Mouse (Mus musculus) right cerebral cortex, postnatal 10 days (tissue): ENCODE measurements around the gene Ube2q1.
A peak's percentile ranks its signal among the peaks of the same experiment; 100 is the strongest.

Source experiments
- DNase-seq, 2 experiments: peaks; one replicate each; pipeline ENCODE4 v3.0.0; 2021; ENCODE audit warnings: low spot score in 2 of 2

Ube2q1 gene

DNA sequence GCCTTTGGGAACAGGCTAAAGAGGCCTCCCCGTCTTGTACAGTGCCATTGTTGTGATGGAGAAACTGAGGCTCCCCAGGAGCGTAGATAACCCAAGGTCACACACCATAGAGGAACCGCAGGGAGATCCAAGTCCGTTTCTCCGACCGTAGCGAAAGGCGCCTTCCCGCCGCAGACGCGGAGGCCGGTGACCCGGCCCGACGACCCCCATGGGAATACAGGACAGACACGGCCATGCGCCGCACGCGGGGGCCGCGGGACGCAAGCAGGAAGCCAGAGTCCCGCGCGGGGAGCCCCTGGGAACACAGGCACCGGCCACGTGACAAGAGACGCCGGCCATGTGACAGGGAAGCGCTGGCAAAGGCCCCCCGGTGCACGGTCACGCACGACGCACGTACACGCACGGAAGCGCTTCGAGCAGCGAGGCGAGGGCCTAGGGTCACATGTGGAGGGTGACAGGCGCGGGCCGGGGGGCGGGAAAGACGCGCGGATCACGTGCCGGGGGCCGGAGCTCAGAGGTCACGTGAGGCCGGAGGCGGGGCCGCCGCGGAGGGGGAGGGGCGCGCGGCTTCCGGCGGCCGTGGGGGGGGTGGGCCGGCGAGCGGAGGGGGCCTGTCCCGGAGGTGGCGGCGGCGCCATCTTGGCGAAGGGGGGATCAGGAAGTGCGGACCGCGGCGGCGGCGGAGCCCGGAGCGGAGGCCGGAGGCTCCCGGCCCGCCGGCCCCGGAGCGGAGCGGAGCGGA is at the start of gene Ube2q1:
Ube2q1 (plus strand) TSS at position 649 of the 742 bp plus-strand sequence.
- DNase-seq, result peak; percentile 99

DNA sequence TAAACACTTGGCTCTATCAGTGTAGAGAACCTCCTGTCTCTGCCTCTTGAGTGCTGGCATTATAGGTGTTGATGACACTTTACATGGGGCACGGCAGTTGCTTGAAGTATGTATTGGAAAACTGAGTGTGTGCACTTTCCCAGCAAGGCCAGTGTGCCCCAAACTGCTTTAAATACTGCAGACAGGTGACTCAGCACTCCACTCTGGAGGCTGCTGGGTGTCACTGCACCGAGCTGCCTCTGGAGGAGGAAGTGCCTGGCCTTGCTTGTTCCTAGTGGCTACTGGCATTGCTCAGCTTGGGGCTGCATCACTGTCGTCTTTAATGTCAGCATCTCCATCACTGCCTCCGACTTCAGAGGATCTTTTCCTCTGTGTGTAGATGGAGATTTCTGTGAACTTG is 46.4 kb upstream of the Ube2q1 start:
- DNase-seq, result no peak

DNA sequence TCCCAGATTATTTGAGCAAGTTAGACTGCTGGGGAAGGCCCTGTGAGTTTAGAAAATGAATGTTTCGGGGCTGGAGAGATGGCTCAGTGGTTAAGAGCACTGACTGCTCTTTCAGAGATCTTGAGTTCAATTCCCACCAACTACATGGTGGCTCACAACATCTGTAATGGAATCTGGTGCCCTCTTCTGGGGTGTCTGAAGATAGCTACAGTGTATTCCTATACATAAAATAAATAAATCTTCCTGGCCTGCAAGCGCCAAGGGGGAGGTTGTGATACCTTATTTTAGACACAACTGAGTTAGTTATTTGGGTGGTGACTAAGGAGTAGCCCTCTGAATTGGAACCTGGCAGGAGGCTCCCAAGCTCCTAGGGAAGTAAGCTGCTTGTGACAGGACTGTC is 44.6 kb upstream of the Ube2q1 start:
- DNase-seq, result no peak

DNA sequence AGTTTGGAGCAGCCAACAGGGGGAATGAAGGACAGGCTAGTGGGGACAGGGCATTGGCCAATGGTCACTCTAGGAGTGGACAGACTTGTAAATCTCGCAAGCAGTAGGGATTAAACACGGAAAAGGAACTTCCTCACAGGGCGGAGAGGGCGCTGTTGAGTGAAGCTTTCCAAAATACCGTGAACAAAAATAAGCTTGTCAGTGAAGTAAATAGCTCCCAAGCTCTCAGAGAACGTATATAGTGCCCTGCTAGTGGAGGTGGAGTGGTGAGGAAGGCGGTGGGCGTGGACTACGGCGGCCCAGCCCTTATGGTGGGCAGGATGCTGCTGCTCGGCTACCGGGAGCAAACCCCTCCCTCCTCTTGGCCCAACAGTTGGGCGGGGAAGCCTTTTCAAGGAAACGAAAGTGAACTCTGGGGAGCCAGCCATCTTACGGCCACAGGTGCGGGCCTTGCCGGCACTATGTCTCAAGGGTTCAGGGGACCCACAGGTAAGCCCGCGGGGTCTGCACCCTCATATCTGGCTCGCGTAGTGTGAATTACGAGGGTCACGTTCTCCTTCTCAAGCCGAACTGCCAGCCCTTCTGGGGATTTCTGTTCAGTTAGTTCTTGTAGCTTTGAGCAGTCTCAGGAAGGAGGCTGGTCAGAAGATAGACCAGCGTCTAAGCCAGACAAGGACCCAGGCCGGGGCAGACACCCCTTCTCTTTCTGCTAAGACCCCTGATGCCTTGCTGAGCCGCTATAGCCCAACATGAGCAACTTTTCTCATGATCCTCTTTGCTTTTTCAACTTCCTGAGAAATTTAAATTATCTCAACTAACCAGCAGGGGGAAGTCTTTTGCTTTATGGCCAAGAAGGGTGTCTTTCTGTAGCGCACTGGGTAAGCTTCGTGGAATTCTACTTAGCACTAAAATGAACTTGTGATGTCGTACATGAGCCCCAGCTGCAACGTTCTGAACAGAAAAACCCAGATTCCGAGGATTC is 42.8 kb upstream of the Ube2q1 start:
- DNase-seq, result peak; percentile 67 to 71

DNA sequence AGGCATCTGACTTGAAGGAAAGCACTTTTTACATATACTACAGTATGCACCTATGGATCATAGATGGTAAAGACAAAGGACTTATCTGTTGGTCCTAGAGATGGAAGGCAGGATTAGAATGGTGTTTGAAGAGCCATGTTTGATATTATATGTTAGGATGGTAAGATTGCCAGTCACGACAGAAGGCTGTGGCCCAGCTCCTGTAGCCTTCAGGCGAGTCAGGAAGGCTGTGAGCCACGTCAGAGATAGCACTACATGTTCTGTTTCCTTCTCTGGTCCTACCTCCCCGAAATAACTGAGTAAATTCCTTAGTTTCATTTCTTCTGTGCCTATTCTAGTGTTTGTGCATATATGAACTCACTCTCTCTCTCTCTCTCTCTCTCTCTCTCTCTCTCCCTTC is 41.3 kb upstream of the Ube2q1 start:
- DNase-seq, result no peak

DNA sequence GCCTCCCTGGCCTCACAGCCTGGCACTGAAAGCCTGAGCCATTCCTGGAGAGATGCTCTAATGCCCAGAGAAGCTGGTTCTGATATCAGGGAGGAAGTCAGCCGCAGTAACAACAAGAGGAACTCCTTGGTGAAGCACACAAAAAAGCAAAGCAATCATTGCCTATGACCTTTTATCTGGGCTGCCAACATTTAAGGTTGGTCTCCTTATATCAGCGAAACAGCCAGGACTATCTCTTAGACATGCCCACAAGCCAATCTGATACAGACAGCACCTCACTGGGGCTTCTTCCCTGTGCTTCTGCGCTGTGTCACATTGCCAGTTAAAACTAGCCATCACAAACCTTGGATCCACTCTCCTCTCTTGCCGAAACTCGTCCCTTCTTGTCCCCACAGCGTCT is 34.9 kb upstream of the Ube2q1 start:
- no peak for DNase-seq

DNA sequence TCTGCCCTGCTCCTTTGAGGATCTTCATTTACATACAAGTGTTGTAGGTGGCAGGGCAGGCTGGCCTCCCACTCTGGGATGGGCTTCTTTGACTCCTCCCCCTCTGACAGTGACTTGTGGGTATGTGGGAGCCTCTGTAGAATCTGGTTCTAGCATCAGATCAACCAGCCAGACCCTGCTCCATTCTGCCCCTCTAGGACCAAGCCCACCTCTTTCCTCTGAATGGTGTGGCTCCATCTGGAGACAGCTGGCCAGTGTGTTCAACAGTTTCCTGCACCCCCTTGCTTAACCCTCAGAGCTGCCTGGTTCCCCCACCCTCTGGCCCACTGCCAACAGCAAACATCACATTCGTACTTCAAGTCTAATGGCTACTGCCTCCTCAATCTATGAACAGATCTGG is 21.1 kb upstream of the Ube2q1 start:
- DNase-seq, result no peak

DNA sequence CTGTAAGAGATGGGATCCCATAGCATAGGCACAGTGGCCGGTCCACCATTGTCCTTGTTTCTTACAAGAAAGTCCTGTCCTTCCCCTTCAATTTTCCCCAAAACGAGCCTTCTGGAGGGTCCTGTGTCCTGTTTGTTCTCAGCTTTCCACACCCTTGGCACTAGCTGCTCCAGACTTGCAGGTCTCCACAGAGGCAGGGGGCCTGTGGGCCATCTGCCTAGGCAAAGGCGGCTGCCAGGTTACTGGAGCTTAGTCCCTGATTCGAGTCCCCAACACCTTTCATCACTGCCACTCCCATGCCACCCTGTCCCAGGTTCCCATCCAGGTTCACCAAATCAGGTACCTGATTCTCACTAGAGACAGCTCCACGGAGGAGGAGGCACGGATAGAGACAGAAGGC is 18.1 kb upstream of the Ube2q1 start:
- DNase-seq, result no peak

DNA sequence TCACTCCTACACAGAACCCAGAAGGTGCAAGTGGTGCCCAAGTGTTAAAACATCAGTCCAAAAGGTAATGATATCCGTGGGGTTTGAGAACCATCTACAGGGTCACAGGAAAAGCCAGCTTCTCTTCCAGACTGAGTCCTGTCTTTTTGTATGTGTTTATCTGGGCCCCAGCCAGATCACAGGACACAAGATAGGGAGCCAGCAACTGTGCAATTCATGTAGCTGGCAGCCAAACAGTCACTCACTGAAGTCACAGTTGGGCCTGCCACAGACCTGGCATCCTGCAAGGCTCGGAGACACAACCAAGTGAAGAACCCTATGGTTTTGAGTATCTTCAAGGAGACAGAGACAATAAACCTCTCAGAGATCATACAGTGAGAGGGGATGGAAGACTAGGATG is 15.6 kb upstream of the Ube2q1 start:
- DNase-seq, result no peak

DNA sequence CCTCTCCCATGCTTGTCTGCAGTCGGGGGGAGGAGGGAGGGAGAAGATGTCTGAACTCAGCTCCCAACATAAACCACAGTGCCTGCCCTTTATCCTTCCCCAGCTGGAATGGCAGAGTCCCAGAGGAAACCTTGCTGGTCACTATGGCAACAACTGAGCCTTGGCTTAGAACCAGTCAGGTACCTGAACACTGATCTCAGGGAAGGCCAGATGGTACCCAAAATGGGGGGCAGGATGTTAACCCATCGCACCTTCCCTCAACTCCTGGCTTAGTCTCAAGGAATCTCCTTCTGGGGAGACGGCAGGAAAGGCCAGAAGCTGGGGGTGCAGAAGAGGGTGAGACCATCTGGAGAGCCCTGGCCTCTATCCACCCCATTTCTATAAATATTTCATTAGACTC is 13.6 kb upstream of the Ube2q1 start:
- no peak for DNase-seq

DNA sequence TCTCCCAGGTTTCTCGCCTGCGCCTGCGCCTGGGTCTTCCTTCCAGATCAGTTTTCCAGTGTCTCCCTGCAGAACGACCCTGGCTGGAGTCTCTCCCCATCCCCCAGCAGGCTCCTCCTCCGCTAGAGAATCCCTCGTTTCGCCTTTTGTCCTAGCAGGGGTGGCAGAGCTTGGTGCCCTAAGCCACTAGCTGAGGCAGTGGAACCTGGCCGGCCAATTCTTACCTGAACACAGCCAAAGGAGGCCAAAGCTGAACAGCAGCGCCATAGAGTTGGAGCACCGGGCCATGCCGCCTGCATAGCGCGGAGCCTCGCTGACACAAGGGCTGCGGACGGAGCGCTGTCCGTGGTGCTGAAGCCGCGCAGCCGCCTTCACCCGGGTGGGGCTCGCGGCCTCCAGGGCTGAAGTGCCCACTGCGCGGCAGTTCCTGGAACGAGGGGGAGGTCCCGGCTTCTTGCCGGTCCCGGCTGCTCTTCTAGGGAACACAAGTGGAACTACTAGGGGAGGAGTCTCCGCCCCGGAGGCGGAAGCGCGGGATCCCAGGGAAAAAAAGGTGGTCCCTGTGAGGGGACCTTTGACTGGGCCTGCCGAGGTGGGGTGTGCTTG is 9.2 kb upstream of the Ube2q1 start, which contains the start of gene Chrnb2:
Chrnb2 (minus strand) TSS at position 514 of the 606 bp plus-strand sequence.
- peak; percentile 78 to 79 for DNase-seq

DNA sequence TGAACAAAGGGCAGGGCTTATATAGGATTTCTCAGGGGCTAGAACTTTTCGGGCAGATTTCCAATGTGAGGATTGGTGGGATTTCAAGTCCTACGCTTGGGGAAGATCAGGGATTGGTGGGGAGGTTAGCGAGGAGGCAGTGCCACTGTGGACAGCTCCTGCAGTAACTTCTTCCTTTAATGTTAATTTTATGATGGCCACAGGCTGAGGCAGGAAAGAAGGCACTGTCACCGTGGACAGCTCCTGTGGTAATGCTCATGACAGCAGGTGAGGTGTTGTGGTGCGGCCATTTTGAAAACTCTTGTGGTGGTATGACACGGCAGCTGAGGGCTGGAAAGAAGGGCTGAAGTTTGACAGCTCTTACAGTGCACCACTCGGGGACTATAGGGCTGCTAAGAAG is 3.8 kb upstream of the Ube2q1 start:
- no peak for DNase-seq

DNA sequence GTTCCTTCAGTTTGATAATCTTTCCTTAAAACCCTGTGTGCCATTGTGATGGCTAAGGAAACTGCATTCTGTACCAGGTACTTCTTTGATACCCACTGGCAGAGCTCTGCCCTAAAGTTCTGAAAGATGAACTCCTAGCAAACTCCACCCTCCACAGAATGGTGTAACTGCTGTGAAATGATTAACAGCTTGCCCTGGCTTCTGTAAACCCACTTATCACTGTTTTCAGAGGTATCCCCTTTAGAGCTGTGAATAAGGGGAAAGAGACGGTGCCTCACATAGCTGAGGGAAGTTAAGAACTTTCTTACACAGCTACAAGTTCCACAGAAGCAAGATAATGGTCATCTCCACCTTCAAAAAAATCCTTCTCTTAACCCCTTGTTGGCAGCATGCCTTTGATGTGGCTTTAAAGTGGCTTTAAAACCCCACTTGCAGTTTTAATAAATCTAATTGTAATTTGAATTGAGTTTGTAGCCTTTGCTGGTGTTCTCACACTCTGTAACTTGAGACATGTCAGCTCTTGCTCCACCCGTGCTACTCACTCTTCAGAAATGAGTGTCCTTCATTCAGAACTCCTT is 2.9 kb upstream of the Ube2q1 start:
- DNase-seq, result no peak

DNA sequence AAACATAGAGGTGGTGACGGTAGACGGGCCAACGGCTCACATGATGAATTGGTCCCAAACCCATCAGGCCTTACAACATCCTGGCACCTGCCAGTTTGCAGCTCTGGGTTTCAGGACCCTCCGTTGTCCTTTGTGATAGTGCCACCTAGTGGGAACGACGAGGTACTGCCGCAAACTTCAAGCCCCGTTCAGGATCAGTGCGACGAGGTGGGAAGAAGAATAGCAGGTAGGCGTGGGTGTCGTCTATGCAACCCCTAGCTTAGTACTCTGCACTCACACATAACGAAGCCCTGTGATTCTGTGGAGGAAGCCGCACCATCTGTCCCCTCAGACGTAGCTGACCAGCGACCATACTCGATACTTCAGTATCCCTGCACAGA is 838 bp upstream of the Ube2q1 start:
- peak; percentile 87 to 89 for DNase-seq

DNA sequence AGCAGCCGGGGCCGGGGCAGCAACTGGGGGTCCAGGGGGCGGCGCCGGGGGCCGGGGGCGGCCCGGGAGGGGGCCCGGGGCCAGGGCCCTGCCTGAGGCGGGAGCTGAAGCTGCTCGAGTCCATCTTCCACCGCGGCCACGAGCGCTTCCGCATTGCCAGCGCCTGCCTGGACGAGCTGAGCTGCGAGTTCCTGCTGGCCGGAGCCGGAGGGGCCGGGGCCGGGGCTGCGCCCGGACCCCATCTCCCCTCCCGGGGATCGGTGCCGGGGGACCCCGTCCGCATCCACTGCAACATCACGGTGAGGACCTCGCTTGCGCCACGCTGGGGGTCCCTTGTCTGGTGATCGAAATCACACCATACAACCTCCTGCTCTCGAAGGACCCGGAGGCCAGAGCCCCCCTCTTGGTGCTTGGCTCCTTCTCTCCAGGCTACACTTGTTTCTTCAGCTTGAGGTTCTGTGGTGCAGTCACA is 360 bp downstream of the Ube2q1 start:
- peak; percentile 56 to 70 for DNase-seq

DNA sequence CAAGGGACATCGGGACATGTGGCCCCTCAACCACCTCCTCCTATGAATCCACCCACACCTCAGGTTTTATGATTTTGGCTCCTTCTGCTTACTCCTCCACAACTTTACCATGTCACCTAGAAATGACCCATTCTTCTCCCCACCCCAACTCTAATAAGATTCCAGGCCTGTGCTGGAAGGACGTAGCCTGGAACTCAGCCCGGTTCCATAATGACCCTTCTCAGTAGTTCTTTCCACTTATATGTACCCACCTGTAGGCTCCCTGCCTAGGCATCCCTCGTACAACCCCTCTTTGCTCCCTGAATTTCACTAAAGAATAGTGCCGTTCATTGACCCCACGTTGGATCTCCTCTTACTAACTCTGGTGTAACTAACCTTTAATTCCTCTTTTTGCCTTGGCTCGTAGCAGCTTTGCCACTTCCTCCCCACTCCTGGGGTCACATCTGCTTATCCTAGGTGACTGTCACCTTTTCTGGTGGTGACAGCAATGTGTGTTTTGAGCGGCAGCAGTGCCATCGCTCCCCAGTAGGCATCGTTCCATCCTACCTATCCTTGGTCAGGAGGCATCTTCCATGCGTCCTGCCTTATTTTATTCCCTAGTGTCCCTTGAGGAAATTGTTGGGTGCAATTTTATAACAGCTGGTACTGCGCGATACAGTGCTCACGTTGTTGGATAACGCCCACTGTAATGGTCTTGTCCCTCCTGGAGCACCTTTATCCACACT is 982 bp downstream of the Ube2q1 start:
- DNase-seq, result no peak

DNA sequence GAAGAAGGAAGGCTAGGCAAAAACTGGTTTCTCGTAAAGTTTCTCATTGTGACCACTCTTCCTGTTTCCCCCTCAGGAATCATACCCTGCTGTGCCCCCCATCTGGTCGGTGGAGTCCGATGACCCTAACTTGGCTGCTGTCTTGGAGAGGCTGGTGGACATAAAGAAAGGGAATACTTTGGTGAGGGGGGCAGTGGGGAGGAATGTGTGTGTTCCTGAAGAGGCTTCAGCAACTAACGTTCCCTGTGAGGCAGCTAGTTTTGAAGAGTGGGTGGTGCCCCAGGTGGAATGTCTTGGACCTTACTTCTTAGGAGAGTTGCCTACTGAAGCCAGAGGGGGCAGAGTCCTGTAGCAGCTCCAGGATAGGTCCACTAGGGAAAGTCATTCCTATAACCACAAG is 2.6 kb downstream of the Ube2q1 start:
- DNase-seq, result no peak

DNA sequence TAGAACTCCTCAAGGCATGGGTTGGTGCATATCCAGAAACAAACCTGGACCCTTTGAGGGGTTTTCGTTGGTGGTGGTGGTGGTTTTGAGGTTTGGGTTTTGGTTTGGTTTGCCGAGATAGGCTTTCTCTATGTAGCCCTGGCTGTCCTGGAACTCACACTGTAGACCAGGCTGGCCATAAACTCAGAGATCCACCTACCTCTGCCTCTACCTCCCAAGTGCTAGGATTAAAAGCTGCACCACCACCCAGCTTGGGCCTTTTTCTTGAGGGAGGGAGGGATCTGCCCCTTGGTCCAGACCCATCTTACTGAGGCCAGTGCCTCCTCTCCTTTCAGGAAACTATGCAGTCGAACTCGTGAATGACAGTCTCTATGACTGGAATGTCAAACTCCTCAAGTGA is 6.7 kb downstream of the Ube2q1 start:
- DNase-seq, result no peak

DNA sequence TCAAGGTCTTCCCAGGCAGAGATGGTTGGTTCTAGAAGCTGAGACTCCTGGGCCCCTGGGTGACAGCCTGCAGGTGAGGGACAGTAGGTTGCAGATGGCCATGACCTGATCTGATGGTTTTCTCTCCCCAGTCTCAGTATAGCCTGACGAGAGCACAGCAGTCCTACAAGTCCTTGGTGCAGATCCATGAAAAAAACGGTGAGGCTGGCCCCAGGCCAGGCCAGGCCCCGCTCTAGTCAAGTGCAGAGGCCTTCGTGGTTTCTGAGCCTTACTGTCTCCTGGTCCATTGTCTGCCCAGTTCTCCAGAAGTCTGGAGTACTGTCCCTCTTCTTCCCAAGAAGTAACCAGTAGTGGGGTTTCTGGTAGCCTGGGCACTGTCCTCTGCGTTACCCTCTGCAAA is 8.2 kb downstream of the Ube2q1 start:
- DNase-seq, result no peak

DNA sequence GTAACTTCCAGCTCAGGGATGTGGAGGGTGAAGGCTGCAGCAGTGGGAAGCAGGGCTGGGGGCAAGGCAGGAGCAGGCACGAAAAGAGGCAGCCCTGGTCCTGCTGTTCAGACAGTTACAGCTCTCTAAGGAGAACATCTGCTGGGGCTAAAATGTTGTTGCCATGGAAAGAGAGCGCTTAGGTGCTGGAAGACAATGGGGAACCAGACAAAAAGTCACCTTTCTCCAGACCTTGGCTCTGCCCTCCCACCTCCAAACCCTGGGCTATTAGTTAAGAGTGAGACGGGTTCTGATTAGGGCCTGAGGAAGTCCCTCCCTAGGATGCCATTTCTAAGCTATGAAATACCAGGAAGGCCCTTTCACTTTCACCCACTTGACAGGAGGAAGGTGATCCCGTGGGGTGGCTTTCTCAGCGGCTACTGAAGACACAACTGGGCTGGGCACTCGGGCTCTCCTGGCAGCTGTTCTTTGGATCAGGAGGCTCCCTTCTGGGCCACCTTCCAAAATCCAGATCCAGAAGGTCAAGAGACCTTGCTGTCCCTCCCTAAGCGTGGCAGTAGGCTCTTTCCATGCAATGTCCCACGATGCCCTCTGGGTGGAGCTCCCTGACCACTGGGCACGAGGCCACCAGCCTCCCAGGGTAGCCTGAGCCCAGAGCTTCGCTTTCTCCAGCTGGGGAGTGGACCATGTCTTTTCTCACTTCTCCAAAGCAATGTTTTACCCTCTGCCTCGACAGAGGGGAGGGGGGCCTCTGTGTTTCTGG is 11.8 kb downstream of the Ube2q1 start:
- DNase-seq, result peak; percentile 76 to 80

DNA sequence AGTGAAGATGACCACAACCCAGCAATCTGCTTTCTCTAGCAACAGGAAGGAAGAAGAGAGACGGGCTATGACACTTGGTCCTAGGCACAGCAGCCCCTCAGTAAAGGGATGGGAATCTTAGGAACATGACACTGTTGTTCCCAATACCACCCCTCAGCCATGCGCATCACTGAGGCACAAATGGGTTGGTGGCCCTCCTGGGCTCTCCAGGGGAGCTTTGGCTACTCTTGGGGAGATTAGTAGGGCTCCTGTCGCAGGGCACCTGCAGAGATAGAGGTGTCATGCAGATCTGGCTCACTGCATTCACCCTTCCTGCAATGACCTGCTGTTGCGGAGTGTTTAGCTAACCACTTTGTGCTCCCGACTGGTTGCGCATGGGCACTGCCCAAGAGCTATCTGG is 12.9 kb downstream of the Ube2q1 start:
- no peak for DNase-seq
